Mouse (Mus musculus) spleen, adult 12 weeks (tissue): ENCODE results near the gene Pyy.

Experiments
- DNase-seq: peaks from one replicate; pipeline ENCODE4 v3.0.0; 2022; ENCODE audit warnings: low spot score

Gene Pyy

GRCm38 (mm10) chr11:102095676-102096075 lies 12.0 kb downstream of the Pyy start:
- DNase-seq: no peak

GRCm38 (mm10) chr11:102089088-102089808 lies 18.4 kb downstream of the Pyy start:
- DNase-seq: peak; percentile 73

DNA sequence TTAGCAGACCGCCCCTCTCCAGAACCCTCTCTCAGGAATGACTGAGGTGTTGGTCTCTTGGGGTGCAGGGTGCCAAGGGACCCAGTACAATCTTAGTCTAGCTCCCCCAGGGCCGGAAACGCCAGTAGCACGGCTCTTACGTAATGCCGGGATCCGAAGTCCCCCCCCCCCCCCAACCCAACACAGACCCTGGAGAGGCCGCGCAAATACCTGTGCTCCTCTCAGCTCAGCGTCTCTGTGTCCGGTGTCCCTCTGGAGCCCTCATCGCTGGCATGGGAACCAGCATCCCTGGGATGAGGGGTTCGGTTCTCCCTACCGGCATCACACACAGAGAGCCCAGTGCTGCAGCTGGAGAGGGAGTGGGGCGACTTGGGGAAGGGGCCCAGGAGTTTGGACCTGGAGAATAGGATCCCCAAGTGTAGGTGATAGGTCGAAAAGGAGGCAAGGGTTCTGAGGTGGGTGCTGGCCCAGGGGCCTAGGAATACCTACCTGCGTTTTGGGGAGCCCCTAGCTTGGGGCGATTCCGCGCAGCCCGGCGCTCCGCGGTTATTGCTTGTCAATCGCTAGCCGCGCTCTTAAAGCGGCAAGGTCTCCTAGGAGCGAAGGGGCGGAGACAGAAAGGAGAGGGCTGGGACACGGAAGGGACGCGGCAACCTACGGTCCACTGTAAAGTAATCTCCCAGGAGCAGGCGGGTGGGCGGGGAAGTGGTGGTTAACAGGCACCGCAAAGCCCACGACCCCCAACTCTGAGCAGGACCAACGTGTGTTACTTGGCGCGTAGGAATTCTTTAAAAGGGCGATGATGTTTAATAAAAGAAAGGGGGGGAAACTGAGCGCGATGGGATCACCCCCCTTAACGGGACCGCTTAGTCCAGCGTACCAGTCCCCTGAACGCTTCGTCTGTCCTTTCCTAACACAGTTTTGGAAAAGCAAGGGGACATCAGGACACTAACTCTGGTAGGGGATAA lies 19.4 kb downstream of the Pyy start, which contains the start of gene Mpp2:
Mpp2 (minus strand) TSS at position 585 of the 968 bp plus-strand sequence.
- peak; percentile 78 for DNase-seq

DNA sequence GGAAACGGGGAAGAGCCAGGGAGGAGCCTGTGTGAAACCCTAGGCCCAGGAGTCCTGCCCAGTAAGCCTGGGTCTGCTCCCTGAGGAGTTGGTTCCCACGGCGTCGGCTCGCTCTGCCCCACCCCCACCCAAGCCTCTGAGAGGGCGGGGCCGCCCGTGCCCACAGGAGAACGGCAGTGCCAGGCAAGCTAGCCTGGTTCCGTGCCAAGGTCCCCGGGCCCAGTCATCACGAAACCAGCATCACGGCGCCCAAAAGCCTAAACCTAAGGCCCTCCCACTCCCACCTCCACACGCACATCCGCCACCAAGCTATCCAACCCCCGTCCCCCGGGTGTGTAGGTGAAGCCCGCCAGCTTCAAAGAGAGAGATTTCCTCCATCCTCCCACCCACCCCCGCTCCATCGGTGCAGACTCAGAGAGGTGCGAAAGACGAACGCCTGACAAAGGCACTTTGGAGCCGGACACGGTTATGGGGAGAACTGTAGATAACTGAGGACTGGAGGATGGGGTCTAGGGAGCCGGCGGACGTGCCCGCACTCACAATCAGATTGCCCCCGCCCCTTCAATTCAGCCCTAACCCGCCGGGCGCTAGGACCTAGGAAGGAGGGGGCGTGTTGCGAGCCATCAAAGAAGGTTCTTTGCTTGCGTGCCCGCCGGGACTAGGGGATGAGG lies 20.4 kb downstream of the Pyy start:
- peak; percentile 73 for DNase-seq

- no peak for DNase-seq
These were observed 21.3 kb downstream of the Pyy start for GRCm38 (mm10) chr11:102086331-102086730.

DNA sequence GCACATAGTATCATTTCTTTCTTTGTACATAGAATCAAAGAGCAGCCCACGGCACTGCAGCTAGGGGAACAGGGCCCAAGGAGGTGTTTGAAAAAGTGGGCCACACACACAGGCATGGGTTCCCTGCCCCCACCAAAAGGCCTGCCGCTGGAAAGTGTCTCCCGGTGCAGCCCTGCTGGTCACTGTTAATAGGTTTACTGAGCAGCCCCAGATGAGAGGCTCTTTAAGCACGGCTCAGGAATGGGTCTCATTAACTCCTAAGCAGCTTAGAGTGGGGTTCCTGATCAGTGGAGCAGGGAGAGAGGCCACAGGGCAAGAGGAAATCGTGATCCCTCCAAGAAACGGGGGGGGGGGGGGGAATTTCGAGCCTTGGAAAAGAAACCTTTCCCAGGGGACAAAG lies 23.5 kb downstream of the Pyy start:
- DNase-seq: no peak

- no peak for DNase-seq
These were observed 24.4 kb downstream of the Pyy start for GRCm38 (mm10) chr11:102083193-102083592.

- no peak for DNase-seq
These were observed 25.3 kb downstream of the Pyy start for GRCm38 (mm10) chr11:102082322-102082721.

DNA sequence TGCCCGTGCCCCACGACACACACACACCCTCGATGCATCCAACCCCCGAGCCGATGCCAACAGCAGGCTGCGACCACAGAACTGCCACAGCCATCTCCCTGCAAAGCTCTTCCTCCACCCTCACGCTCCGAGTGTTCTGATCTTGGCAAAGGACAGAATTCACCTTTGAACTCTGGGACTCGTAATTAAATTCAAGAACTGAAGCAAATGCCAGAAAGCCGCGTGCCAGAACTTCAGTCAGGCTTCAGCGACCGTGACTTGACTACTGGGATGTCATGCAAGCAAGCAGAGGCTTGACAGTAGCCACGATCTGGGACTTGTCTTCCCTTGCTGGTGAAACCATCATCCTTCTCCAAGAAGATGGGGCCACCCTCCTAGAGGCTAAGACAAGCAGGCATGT lies 33.9 kb downstream of the Pyy start:
- no peak for DNase-seq

DNA sequence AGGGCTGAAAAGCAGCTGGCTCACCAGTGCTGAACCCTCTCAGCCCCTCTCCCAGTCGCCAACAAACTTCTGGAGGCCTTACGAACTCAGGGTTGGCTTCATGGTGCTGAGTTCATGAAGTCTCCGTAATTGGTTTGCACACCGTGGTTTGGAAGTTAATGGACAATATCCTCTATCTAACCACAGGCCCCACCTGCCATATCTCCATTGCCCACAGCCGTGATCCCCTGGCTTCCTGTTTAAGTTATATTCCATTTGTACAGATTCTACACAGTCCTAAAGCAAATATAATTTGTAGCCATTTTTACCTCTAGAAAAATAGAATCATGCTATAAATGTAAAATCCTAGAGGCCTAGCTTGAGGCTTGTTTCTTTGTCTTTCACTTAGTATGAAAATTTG lies 34.9 kb downstream of the Pyy start:
- no peak for DNase-seq

DNA sequence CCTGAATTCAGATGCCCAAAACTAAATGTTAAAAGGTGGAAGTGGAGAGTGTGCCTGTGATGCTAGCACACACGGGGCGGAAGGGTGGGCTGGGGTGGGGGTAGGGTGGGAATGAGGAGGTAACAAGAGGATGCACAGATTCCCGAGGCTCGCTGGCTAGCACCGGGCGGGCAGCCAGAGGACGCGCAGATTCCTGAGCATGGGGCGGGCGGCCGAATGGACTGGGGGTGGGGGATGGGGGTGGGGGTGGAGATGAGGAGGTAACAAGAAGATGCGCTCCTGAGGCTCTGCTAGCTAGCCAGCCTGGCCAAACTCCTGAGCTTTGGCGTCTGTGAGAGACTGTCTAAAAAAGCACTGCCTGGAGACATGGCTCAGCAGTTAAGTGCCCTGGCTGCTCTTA lies 37.2 kb downstream of the Pyy start:
- no peak for DNase-seq

DNA sequence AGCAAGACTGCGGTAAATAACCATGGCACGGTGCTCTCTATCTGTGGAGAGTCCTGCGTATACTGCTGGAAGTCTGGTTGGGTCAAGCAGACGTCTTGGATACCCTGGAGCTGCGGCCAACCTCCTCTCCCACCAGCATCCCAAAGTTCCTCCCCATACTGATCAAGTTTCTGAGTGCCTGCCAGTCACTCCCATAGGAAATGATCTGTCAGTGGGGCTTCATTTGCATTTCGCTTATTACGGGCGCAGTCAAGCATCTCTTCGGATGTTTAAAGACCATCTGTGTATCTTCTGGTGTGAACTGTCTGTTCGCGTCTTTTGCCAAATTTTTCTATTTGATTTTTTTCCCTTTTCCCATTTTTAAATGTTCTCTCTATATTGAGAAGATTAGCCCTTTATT lies 38.0 kb downstream of the Pyy start:
- DNase-seq: no peak

DNA sequence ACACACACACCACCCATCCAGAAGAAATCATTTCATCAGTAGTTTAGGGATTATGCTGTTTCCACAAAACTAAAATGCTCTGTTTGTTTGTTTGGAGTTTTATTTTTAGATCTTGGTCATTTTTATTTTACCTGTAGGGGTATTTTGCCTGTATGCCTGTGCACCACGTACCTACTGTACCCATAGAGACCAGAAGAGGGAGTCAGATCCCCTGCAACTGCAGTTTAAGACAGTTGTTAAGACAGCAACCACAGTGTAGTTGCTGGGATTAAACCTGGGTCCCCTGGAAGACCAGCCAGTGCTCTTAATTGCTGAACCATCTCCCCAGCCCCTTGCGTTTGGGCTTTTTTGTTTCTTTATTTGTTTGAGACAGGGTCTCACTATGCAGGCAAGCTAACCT lies 38.7 kb downstream of the Pyy start:
- DNase-seq: no peak

- no peak for DNase-seq
These were observed 44.6 kb downstream of the Pyy start for GRCm38 (mm10) chr11:102063076-102063475.

DNA sequence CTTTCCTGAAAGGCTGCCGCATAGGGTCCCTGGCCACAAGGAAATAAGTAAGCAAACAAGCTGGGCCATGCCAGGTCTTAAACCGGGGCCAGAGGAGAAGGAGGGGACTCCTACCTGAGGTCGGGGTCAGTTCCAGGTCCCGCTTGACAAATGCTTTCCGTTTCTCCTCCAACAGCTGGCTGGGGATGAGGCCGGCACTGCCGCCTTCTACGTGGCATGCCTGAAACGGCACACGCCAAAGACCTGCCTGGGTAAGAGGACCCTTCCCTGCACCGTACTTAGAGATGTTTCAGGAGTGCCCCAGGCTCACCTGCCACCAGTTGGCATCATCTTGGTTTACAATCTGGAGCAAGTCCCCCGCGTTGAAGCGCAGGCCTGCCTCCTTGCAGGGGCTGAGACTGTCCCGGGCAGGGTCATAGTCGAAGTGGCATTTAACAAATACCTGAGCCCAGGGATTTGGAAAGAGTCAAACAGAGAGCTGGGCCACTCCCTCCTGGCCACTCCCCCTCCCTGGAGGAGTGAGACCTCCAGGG lies 45.6 kb downstream of the Pyy start:
- DNase-seq: no peak

DNA sequence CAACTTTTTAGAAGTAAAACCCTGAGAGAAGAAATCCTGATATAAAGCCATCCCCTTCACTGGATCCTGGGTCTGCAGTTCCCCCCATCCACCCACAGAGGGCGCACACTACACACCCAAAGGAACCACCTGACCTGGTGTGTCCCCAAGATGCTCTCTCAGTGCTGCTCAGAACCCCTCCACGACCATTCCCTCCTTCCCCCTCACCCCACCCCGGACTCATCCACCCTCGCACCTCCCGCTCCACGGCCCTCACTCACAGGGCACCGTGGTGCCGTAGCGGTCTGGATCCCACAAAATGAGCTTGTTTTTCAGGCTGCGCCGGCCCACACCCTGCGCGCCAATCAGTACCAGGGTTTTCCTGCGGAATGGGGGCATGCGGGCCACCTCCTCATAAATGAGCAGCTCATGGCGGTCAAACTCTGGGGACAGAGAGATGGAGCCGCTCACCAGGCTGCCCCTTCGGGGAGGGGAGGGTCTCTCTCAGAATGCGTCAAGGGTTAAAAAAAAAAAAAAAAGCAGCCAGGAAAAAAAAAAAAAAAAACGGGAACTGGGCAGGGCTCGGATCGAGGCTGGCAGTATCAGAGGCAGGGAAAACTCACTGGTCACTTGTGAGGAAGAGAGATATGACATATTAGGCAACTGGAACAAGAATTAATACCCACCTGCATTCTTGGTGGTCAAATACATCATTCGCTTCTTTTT lies 46.2 kb downstream of the Pyy start:
- DNase-seq: peak; percentile 63
